Mouse (Mus musculus): ENCODE results near the gene Hdac4. TPM values are rescaled to one million over a fixed set of nuclear protein-coding genes. Genes with fewer than 3 reads are reported as not detected.

Hdac4 gene
- polyA plus RNA-seq, 1 experiment from 2014 or later: 24.1 TPM

GRCm38 (mm10) chr1:92004122-92004521 is 191.4 kb downstream of the Hdac4 start:
- Histone ChIP-seq H3K9me3 (ENCODE audit: control insufficient read depth, low read length) (no peaks in the 10 kb centered on the region), H3K36me3 (ENCODE audit: control insufficient read depth, insufficient read depth, low read length) (peaks cover 16% of the 10 kb centered on the region), H3K4me3 (ENCODE audit: low read depth, low read length) (no peak overlapping the region), H3K4me2 (ENCODE audit: low read depth, low read length) (no peak overlapping the region), H3K27ac (replicated peaks; ENCODE audit: low read depth, low read length) (no peak overlapping the region), H3K27me3 (replicated peaks; ENCODE audit: control insufficient read depth, insufficient read depth, low read length) (no peaks in the 10 kb centered on the region), H3K9ac (ENCODE audit: low read depth, low read length) (no peak overlapping the region), H3K4me1 (ENCODE audit: control insufficient read depth, insufficient read depth, low read length) (peaks cover 5% of the 10 kb centered on the region; the same call in 1 of the 2 replicates)
- WGBS: 76% methylated on average over 1 of the region's 1 CpGs
- ATAC-seq (ENCODE audit: low read depth) (no peak), DNase-seq (ENCODE audit: low spot score) (no peak)

- Histone ChIP-seq H3K27me3 (replicated peaks; ENCODE audit: control insufficient read depth, insufficient read depth, low read length) (no peaks in the 10 kb centered on the region), H3K4me3 (ENCODE audit: low read depth, low read length) (no peak overlapping the region), H3K27ac (replicated peaks; ENCODE audit: low read depth, low read length) (no peak overlapping the region), H3K4me1 (ENCODE audit: control insufficient read depth, insufficient read depth, low read length) (no peaks in the 10 kb centered on the region), H3K4me2 (ENCODE audit: low read depth, low read length) (no peak overlapping the region), H3K9ac (ENCODE audit: low read depth, low read length) (no peak overlapping the region), H3K36me3 (ENCODE audit: control insufficient read depth, insufficient read depth, low read length) (peaks cover 34% of the 10 kb centered on the region), H3K9me3 (ENCODE audit: control insufficient read depth, low read length) (no peaks in the 10 kb centered on the region)
- no peak for DNase-seq (ENCODE audit: low spot score)
- 97% methylated on average over 2 of the region's 2 CpGs for WGBS
- ATAC-seq (ENCODE audit: low read depth): no peak
Observed at GRCm38 (mm10) chr1:92000226-92000625, 195.3 kb downstream of the Hdac4 start.

DNA sequence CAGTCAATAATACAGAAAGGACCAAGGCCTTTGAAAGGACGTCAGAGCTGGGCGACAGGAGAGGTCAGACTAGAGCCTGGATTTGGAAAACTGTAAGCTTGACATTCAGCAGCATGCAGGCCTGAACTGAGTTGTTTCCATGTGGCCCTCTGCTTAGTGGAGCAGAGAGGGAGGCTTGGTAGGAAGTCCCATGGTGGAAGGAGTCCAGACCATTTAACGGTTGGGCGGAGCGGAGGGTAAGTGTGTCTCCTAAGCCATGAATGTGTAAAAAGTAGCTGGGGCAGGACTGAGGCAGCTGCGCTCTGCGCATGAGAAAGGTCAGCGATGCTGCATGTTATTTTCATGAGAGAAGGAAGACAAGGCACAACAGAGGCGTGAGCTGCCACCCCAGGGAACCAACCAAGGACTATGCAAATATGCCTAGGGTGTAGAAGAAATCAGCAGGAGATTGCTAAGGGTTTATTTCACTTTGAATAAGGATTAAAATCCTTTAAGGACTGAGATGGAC is 201.8 kb downstream of the Hdac4 start:
- Histone ChIP-seq H3K9me3 (ENCODE audit: control insufficient read depth, low read length) (no peaks in the 10 kb centered on the region), H3K4me3 (ENCODE audit: low read depth, low read length) (no peak overlapping the region), H3K9ac (ENCODE audit: low read depth, low read length) (no peak overlapping the region), H3K27me3 (replicated peaks; ENCODE audit: control insufficient read depth, insufficient read depth, low read length) (no peaks in the 10 kb centered on the region), H3K4me1 (ENCODE audit: control insufficient read depth, insufficient read depth, low read length) (no peaks in the 10 kb centered on the region), H3K36me3 (ENCODE audit: control insufficient read depth, insufficient read depth, low read length) (peaks cover 52% of the 10 kb centered on the region), H3K27ac (replicated peaks; ENCODE audit: low read depth, low read length) (no peak overlapping the region), H3K4me2 (ENCODE audit: low read depth, low read length) (no peak overlapping the region)
- ATAC-seq (ENCODE audit: low read depth): no peak
- DNase-seq (ENCODE audit: low spot score): no peak
- 81% methylated on average over 9 of the region's 9 CpGs for WGBS

DNA sequence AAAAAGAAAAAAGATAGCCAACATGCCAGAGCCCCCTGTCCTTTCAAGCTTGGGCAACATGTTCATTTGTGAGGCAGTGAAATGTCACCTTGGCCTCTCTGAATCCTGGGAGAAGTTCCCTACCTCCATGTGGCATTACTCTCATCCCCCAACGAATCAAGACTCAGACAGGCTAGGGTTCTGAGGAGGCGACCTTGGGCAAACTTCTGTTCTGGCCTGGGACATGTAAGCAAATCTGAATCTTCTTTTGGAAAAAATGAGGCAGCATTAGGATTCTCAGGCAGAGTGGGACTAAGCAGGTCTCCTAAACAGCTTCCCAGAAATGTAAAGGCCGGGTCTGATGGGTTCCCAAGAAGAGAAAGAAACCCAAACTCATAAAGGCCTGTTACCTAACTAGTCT is 202.8 kb downstream of the Hdac4 start:
- Histone ChIP-seq H3K4me2 (ENCODE audit: low read depth, low read length) (no peak overlapping the region), H3K27me3 (replicated peaks; ENCODE audit: control insufficient read depth, insufficient read depth, low read length) (no peaks in the 10 kb centered on the region), H3K9ac (ENCODE audit: low read depth, low read length) (no peak overlapping the region), H3K9me3 (ENCODE audit: control insufficient read depth, low read length) (no peaks in the 10 kb centered on the region), H3K4me1 (ENCODE audit: control insufficient read depth, insufficient read depth, low read length) (no peaks in the 10 kb centered on the region), H3K4me3 (ENCODE audit: low read depth, low read length) (no peak overlapping the region), H3K27ac (replicated peaks; ENCODE audit: low read depth, low read length) (no peak overlapping the region), H3K36me3 (ENCODE audit: control insufficient read depth, insufficient read depth, low read length) (peaks cover 57% of the 10 kb centered on the region)
- DNase-seq (ENCODE audit: low spot score) (no peak), ATAC-seq (ENCODE audit: low read depth) (no peak)
- WGBS: 76% methylated on average over 3 of the region's 3 CpGs

- Histone ChIP-seq H3K36me3 (ENCODE audit: control insufficient read depth, insufficient read depth, low read length) (peaks cover 64% of the 10 kb centered on the region), H3K9me3 (ENCODE audit: control insufficient read depth, low read length) (no peaks in the 10 kb centered on the region), H3K4me3 (ENCODE audit: low read depth, low read length) (no peak overlapping the region), H3K27ac (replicated peaks; ENCODE audit: low read depth, low read length) (no peak overlapping the region), H3K27me3 (replicated peaks; ENCODE audit: control insufficient read depth, insufficient read depth, low read length) (no peaks in the 10 kb centered on the region), H3K4me1 (ENCODE audit: control insufficient read depth, insufficient read depth, low read length) (no peaks in the 10 kb centered on the region), H3K4me2 (ENCODE audit: low read depth, low read length) (no peak overlapping the region), H3K9ac (ENCODE audit: low read depth, low read length) (no peak overlapping the region)
- DNase-seq (ENCODE audit: low spot score) (no peak), ATAC-seq (ENCODE audit: low read depth) (no peak)
Observed at GRCm38 (mm10) chr1:91991597-91991996, 203.9 kb downstream of the Hdac4 start.

DNA sequence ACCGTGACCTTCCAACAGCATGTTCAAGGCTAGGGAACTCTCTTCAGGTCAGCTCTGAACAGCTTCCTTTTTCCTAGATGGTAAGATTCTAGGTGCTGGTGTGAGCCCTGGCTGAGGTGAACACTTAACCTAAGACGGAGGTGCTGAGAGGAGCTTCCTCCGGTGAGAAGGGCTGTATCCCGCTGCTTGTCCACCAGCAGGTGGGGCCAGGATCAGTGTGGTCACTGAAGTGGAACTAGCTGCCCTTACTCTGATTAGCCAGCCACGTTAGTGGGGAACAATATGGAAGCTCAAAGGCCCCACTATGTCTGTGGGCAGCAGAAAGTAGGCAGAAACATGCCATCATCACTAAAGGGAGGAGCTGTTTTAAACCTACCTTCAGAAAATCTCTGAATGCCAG is 204.6 kb downstream of the Hdac4 start:
- 85% methylated on average over 5 of the region's 5 CpGs for WGBS
- Histone ChIP-seq H3K27ac (replicated peaks; ENCODE audit: low read depth, low read length) (no peak overlapping the region), H3K36me3 (ENCODE audit: control insufficient read depth, insufficient read depth, low read length) (peaks cover 65% of the 10 kb centered on the region), H3K27me3 (replicated peaks; ENCODE audit: control insufficient read depth, insufficient read depth, low read length) (no peaks in the 10 kb centered on the region), H3K4me3 (ENCODE audit: low read depth, low read length) (no peak overlapping the region), H3K9ac (ENCODE audit: low read depth, low read length) (no peak overlapping the region), H3K4me1 (ENCODE audit: control insufficient read depth, insufficient read depth, low read length) (no peaks in the 10 kb centered on the region), H3K9me3 (ENCODE audit: control insufficient read depth, low read length) (no peaks in the 10 kb centered on the region), H3K4me2 (ENCODE audit: low read depth, low read length) (no peak overlapping the region)
- DNase-seq (ENCODE audit: low spot score) (no peak), ATAC-seq (ENCODE audit: low read depth) (no peak)

DNA sequence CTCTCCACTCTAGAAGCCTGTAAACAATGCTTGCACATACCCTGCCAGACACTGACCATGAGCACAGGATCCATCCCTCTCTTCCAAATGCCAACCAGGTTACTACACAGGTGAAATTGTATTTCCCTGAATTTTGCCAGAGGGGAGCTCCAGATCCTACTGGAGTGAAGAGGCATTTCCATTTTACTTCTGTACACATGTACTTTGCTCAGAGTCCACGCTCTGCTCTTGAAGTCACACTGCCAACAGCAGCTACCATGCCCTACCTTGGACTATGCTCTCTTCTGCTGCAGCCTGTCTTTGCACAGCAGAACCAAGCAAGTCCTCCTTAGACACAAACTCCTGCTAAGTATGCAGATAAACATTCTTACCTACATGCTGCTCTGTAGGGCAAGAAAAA is 206.6 kb downstream of the Hdac4 start:
- Histone ChIP-seq H3K4me3 (ENCODE audit: low read depth, low read length) (no peak overlapping the region), H3K27ac (replicated peaks; ENCODE audit: low read depth, low read length) (no peak overlapping the region), H3K27me3 (replicated peaks; ENCODE audit: control insufficient read depth, insufficient read depth, low read length) (no peaks in the 10 kb centered on the region), H3K4me1 (ENCODE audit: control insufficient read depth, insufficient read depth, low read length) (no peaks in the 10 kb centered on the region), H3K36me3 (ENCODE audit: control insufficient read depth, insufficient read depth, low read length) (peaks cover 74% of the 10 kb centered on the region), H3K4me2 (ENCODE audit: low read depth, low read length) (no peak overlapping the region), H3K9me3 (ENCODE audit: control insufficient read depth, low read length) (no peaks in the 10 kb centered on the region), H3K9ac (ENCODE audit: low read depth, low read length) (no peak overlapping the region)
- no peak for DNase-seq (ENCODE audit: low spot score)
- ATAC-seq (ENCODE audit: low read depth): no peak
- WGBS: 96% methylated on average over 1 of the region's 1 CpGs

DNA sequence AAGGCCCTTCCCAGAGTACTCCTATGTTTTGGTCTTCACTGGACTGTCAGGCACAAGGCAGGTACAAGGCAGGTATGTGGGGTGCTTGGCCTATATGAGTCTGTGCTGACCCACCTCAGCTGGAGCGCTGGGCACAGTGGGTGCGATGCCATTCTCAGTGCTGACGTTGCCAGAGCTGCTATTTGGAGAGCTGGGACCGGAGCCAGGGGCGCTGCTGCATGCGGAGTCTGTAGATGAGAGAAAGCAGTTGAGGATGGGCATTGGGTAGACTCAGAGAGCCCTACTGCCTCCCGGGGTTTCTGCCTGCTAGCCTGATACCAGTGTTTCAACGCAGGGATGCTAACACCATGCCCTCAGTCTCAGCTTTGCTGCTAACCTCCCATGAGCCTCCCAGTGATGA is 208.1 kb downstream of the Hdac4 start:
- no peaks in the 10 kb centered on the region for H3K4me1 ChIP-seq (ENCODE audit: control insufficient read depth, insufficient read depth, low read length)

DNA sequence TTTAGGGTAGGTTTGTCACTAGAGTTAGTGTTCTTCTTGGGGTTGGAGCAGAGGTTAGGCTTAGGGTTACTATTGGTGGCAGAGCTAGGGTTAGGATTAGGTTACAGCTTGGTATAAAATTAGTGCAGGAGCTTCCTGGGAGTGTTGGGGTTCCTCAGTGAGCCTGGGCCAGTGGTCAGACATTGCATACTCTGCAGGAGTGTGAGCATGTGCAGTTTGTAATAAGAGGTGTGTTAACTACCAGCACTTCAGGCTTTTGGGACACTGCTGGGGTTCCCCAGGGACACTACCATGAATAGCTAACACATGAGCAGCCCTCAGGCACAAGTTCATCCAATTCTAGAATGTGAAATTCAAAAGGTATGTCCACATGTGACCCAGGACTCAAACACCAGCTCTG is 209.7 kb downstream of the Hdac4 start:
- H3K27me3 ChIP-seq (replicated peaks; ENCODE audit: control insufficient read depth, insufficient read depth, low read length): no peaks in the 10 kb centered on the region
- H3K9me3 ChIP-seq (ENCODE audit: control insufficient read depth, low read length): no peaks in the 10 kb centered on the region
- ATAC-seq (ENCODE audit: low read depth) (no peak), DNase-seq (ENCODE audit: low spot score) (no peak)
- no peaks in the 10 kb centered on the region for H3K4me1 ChIP-seq (ENCODE audit: control insufficient read depth, insufficient read depth, low read length)
- no peak overlapping the region for H3K4me2 ChIP-seq (ENCODE audit: low read depth, low read length)
- no peak overlapping the region for H3K9ac ChIP-seq (ENCODE audit: low read depth, low read length)
- H3K27ac ChIP-seq (replicated peaks; ENCODE audit: low read depth, low read length): no peak overlapping the region
- peaks cover 93% of the 10 kb centered on the region for H3K36me3 ChIP-seq (ENCODE audit: control insufficient read depth, insufficient read depth, low read length)
- no peak overlapping the region for H3K4me3 ChIP-seq (ENCODE audit: low read depth, low read length)

More for the DNA sequence above, 208.1 kb downstream of the Hdac4 start:
- ATAC-seq (ENCODE audit: low read depth) (no peak), DNase-seq (ENCODE audit: low spot score) (no peak)
- H3K36me3 ChIP-seq (ENCODE audit: control insufficient read depth, insufficient read depth, low read length): peaks cover 86% of the 10 kb centered on the region
- H3K27ac ChIP-seq (replicated peaks; ENCODE audit: low read depth, low read length): no peak overlapping the region
- H3K27me3 ChIP-seq (replicated peaks; ENCODE audit: control insufficient read depth, insufficient read depth, low read length): no peaks in the 10 kb centered on the region
- WGBS: 90% methylated on average over 8 of the region's 8 CpGs
- no peak overlapping the region for H3K9ac ChIP-seq (ENCODE audit: low read depth, low read length)
- no peaks in the 10 kb centered on the region for H3K9me3 ChIP-seq (ENCODE audit: control insufficient read depth, low read length)
- no peak overlapping the region for H3K4me2 ChIP-seq (ENCODE audit: low read depth, low read length)
- no peak overlapping the region for H3K4me3 ChIP-seq (ENCODE audit: low read depth, low read length)
